Mouse (Mus musculus) ovary, postnatal 10 days (tissue): Measurements from ENCODE around the gene Nfatc2.

ENCODE experiments used
- DNase-seq: peaks from one replicate; pipeline ENCODE4 v3.0.0; 2022; ENCODE audit warnings: low spot score

Nfatc2 gene

GRCm38 (mm10) chr2:168489953-168490352, 111.5 kb downstream of the Nfatc2 start:
- no peak for DNase-seq

DNA sequence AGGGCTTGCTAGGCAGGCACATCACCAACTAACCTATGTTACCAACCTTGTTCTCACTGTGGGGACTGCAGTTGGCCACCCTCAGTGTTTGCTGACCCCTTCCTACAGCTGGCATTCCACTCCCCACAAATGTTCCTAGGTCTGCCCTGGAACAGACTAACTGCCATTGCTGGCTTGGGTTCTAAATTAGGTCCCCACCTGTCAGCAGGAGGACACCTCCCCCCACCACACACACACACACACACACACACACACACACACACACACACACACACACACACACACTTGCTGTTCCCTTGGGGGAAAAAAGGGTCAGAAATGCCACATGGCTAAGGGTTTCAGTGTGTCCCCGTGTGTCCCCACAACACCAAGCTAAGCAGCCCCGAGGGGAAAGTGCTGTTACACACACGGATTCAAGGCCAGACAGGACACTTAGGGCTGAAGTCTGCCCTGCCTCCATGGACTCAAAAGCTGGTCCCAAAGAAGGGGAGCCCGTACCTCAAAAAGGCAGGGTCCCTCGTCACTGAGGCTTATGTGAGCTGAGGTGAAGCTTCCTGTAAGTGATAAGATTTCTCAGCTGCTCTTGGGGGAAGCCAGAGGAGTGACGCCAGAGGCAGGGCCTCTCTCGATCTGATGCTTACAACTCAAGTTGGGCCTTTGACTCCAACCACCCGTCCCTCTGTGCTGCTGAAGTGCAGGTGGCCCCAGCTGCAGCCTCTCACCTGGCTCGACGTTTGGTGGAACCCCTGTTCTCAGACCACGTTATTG, 113.1 kb downstream of the Nfatc2 start:
- DNase-seq: no peak

GRCm38 (mm10) chr2:168481121-168481520, 120.3 kb downstream of the Nfatc2 start:
- no peak for DNase-seq

DNA sequence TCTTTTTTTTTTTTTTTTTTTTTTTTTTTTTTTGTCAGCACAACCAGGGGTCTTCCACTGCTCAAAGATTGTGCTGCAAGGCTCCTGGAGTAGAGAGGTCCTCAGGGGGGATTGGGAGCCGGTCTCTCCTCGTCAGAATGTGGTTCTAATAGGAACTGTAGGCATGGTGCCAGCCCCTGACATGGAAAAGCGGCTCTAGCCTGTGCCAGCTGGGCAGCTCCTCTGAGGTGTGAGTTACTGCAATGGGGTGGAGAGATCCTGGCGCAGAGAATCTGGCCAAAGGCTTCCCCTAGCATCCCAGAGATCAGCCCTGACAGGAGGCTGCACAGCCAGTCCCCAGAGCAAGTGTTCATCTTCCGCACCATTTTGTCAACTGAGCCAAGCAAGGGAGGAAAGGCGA, 120.8 kb downstream of the Nfatc2 start:
- DNase-seq: no peak

GRCm38 (mm10) chr2:168479930-168480329, 121.5 kb downstream of the Nfatc2 start:
- DNase-seq: no peak

- no peak for DNase-seq
These were observed 123.0 kb downstream of the Nfatc2 start for GRCm38 (mm10) chr2:168478431-168478830.

DNA sequence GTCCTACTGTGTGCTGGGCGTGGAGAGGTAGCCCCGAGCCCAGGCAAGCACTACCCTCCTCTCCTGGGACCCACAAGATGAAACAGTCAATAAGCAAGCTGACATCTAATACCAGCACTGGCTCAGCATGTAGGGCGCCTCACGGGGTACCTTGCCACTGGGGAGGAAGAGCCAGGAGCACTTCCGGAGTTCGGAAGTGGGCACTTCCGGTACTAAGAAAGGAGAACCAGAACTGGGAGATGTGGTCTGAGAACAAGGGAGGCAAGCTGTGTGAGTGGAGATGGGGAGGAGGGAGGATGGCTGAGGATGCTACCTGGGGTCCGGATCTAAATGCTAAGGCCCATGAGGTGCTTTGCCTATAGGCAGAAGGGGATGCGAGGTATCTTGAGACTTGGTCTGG, 128.0 kb downstream of the Nfatc2 start:
- no peak for DNase-seq

- DNase-seq: peak; percentile 38
These were observed 128.6 kb downstream of the Nfatc2 start for GRCm38 (mm10) chr2:168472899-168473298.

- peak; percentile 48 for DNase-seq
These were observed 132.4 kb downstream of the Nfatc2 start for GRCm38 (mm10) chr2:168469032-168469431.

- no peak for DNase-seq
These were observed 134.3 kb downstream of the Nfatc2 start for GRCm38 (mm10) chr2:168467166-168467565.

DNA sequence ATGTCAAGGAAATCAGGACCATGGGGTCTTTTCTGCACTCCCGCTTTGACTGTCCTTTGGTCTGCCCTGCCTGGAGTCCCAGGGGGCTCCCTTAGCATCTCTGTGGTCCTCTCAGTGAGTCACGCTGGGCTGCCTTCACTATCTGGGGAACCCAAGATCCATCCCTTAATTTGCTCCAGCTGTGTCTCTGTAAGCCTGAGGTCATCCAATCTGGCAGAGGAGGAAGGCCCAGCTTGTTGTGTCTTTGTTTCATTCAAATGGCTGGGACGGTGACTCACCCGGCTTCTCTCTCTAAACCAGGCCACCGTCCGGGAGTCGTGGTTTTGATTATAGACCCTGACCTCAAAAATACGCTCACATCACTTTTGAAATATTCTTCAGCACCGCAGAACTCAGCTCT, 135.4 kb downstream of the Nfatc2 start:
- no peak for DNase-seq

DNA sequence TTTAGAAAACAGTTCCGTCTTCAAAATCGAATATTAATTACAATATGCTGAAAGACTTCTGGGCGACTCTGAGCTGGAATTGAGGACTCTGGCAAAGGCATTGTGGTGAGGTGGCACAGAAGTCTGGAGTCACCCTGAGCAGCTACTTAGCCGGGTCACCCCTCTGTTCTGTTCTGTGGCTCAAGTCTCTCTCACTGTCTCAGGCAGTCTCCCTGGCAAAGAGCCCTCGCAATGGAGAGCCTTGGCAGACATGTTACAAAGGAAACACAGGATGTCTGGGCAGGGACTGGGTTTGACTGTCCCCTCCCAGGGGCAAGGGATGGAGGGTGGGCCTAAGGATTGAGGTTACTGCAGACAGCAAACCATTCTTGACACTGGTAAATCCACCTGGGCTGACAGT, 135.8 kb downstream of the Nfatc2 start:
- no peak for DNase-seq

GRCm38 (mm10) chr2:168461865-168462264, 139.6 kb downstream of the Nfatc2 start:
- no peak for DNase-seq

- no peak for DNase-seq
These were observed 141.8 kb downstream of the Nfatc2 start for GRCm38 (mm10) chr2:168459627-168460026.

DNA sequence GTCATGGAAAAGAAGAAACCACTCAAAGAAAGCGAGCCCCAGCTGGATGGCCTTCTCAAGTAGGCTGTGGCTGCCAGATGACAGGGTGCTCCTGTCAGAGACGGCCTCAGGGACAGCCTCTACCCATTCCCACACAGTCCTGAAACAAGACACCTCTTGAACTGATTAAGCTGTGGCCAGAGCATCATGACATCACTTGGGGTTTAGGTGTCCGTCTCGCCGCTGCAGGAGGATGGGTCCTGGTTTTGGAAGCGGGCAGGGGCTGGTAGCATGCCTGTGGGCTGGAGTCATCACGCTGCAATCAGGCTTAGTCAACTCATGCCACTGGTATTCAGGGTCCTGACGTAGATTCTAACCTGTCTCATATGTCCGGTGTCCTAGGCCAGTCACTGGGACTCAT, 142.9 kb downstream of the Nfatc2 start:
- DNase-seq: no peak

- DNase-seq: no peak
These were observed 149.4 kb downstream of the Nfatc2 start for GRCm38 (mm10) chr2:168451714-168452708.

DNA sequence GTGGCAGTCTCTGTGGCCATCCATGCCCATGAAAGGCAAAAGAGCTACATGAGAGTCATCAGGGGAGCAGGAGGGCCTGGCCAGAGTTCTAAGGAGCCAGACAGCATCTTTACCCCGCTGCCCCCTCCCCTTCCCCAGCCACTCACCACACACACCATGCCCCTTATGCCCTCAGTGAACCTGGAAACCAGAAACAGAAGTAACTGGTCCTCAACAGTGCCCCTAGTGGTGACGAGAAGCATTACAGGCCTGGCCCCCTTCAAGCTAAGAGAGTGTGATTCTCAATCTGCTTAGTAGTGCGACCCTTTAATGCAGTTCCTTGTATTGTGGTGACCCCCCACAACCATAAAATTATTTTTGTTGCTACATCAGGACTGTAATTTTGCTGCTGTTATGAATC, 150.5 kb downstream of the Nfatc2 start:
- no peak for DNase-seq

DNA sequence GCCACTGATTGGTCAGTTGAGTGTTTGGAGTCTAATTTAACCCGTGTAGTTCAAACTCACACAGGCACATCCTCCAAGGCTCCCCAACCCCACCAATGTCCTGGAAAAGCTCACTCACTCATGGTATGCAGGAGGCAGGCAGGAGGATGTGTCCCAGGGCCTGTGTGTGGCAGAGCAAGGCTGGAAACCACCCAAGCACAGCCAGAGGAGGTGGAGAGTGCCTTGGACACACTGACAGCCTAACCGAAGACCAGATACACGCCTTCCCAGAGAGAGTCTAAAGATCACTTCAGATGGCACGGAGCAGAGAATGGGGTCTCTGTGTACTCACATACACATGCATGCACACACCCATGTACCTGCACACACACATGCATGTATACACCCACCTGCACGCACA, 153.4 kb downstream of the Nfatc2 start:
- DNase-seq: no peak

DNA sequence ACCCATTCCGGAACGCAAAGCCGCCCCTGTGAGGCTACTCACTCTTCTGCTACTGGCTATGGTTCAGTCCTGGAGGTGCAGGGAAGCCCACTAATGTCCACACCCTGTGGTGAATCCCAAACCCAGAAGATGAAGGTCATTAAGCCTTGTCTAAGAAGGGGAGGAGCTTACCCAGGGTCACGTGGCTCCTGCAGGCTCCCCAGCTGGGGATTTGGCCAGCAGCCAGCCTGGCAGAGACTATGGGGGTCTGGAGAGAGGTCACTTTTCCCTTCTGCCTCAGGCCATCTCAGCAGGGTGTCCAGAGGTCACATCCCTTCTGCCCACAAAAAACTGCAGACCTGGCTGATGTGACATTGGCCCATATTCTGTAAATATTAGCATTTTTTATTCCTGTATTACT, 153.9 kb downstream of the Nfatc2 start:
- DNase-seq: no peak

DNA sequence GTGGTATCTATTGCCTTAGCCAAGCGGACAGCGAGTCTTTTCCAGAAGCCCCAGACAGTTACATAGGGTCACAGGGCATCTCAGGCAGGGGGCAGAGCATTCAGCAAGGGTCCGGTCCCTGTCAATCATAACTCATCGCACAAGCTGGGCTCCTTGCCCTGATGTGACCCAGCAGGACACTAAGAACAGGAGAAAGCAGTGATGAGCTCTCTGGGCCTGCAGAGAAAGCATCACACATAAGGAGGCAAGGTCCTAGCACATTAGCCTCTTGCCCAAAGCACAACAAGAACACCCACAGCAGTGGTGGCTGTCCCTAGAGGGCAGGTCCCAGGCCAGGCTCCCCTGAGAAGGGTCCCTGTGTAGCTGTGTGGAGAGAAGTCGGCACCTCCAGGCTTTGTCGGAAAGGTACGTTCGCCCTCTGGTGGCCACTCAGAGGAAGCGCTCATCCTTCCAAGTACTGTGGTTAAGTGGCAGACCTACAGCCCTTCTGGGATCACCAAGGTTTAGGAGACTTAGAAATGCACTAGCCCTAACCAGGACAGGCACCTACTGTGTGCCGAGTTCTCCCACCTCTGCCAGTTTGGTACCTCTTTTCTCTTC, 156.1 kb downstream of the Nfatc2 start:
- peak; percentile 23 for DNase-seq

GRCm38 (mm10) chr2:168444126-168444525, 157.3 kb downstream of the Nfatc2 start:
- no peak for DNase-seq

DNA sequence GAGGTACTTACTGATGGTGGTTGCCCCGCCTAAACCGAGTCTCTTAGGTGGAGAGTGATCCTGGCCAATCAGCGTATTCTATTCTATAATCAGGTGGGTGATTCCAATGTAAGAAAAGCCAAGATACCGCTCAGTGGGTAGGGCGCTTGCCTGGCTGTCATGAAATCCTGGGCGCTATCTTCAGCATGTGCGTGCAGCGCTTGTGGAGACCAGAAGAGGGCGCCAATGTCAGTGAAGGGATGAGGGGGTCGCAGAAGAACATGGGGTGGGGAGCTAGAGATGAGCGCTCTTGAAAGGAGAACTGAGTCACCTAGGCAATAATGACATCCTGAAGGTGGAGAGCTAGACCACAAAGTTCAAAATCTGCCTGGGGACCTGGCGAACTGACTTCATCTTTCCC, 160.0 kb downstream of the Nfatc2 start:
- DNase-seq: no peak

- DNase-seq: no peak
These were observed 160.5 kb downstream of the Nfatc2 start for GRCm38 (mm10) chr2:168440918-168441328.
